Mouse (Mus musculus): Measurements from ENCODE around the gene Olfr194. TPM values are rescaled to one million over a fixed set of nuclear protein-coding genes. Genes with fewer than 3 reads are reported as not detected.

Olfr194 gene
- not detected in 2 replicates for polyA plus RNA-seq (2015; fragmentation: Nextera tagmentation; extraction: Ambion mirVana)

GRCm38 (mm10) chr16:59120969-59121368 lies at the start of gene Olfr194:
Gene Olfr194 (minus strand): TSS chr16:59121069.

GRCm38 (mm10) chr16:59170354-59170753 lies 49.5 kb upstream of the Olfr194 start, which contains the start of gene Olfr196:
Gene Olfr196 (minus strand): TSS chr16:59170454.

GRCm38 (mm10) chr16:59146746-59147145 lies 25.9 kb upstream of the Olfr194 start, which contains the start of gene Olfr195:
Gene Olfr195 (plus strand): TSS chr16:59147046.

GRCm38 (mm10) chr16:59111781-59112180 lies 9.1 kb downstream of the Olfr194 start, which contains the start of gene Olfr193:
Gene Olfr193 (minus strand): TSS chr16:59111881.

GRCm38 (mm10) chr16:59089722-59090121 lies 31.1 kb downstream of the Olfr194 start, which contains the start of gene Olfr191:
Gene Olfr191 (minus strand): TSS chr16:59089822.

GRCm38 (mm10) chr16:59077905-59078304 lies 43.0 kb downstream of the Olfr194 start, which contains the start of gene Olfr190:
Gene Olfr190 (minus strand): TSS chr16:59078005.

Other genes starting within 250 kb of the Olfr194 start
- not detected in 2 replicates for gene Olfr177, start 246.3 kb downstream of the Olfr194 start, polyA plus RNA-seq (2015; fragmentation: Nextera tagmentation; extraction: Ambion mirVana)
- not detected in 2 replicates for gene Olfr178, start 229.0 kb downstream of the Olfr194 start, polyA plus RNA-seq (2015; fragmentation: Nextera tagmentation; extraction: Ambion mirVana)
- gene Olfr181, start 192.3 kb downstream of the Olfr194 start, polyA plus RNA-seq (2015; fragmentation: Nextera tagmentation; extraction: Ambion mirVana) = not detected in 2 replicates
- not detected in 2 replicates for gene Olfr180, start 191.7 kb downstream of the Olfr194 start, polyA plus RNA-seq (2015; fragmentation: Nextera tagmentation; extraction: Ambion mirVana)
- not detected in 2 replicates for gene Olfr183, start 125.7 kb downstream of the Olfr194 start, polyA plus RNA-seq (2015; fragmentation: Nextera tagmentation; extraction: Ambion mirVana)
- gene Olfr186, start 90.8 kb downstream of the Olfr194 start, polyA plus RNA-seq (2015; fragmentation: Nextera tagmentation; extraction: Ambion mirVana) = not detected in 2 replicates
- gene Olfr187, start 81.3 kb downstream of the Olfr194 start, polyA plus RNA-seq (2015; fragmentation: Nextera tagmentation; extraction: Ambion mirVana) = not detected in 2 replicates
- not detected in 2 replicates for gene Olfr190, start 43.1 kb downstream of the Olfr194 start, polyA plus RNA-seq (2015; fragmentation: Nextera tagmentation; extraction: Ambion mirVana)
- not detected in 2 replicates for gene Olfr191, start 31.2 kb downstream of the Olfr194 start, polyA plus RNA-seq (2015; fragmentation: Nextera tagmentation; extraction: Ambion mirVana)
- gene Olfr193, start 9.2 kb downstream of the Olfr194 start, polyA plus RNA-seq (2015; fragmentation: Nextera tagmentation; extraction: Ambion mirVana) = not detected in 2 replicates
- not detected in 2 replicates for gene Olfr195, start 26.0 kb upstream of the Olfr194 start, polyA plus RNA-seq (2015; fragmentation: Nextera tagmentation; extraction: Ambion mirVana)
- gene Olfr196, start 49.4 kb upstream of the Olfr194 start, polyA plus RNA-seq (2015; fragmentation: Nextera tagmentation; extraction: Ambion mirVana) = not detected in 2 replicates
- gene Olfr198, start 82.5 kb upstream of the Olfr194 start, polyA plus RNA-seq (2015; fragmentation: Nextera tagmentation; extraction: Ambion mirVana) = not detected in 2 replicates
- gene Olfr199, start 98.7 kb upstream of the Olfr194 start, polyA plus RNA-seq (2015; fragmentation: Nextera tagmentation; extraction: Ambion mirVana) = not detected in 2 replicates
- gene Olfr201, start 151.6 kb upstream of the Olfr194 start, polyA plus RNA-seq (2015; fragmentation: Nextera tagmentation; extraction: Ambion mirVana) = not detected in 2 replicates
- not detected in 2 replicates for gene Olfr202, start 165.7 kb upstream of the Olfr194 start, polyA plus RNA-seq (2015; fragmentation: Nextera tagmentation; extraction: Ambion mirVana)
- gene Olfr203, start 177.8 kb upstream of the Olfr194 start, polyA plus RNA-seq (2015; fragmentation: Nextera tagmentation; extraction: Ambion mirVana) = not detected in 2 replicates
- gene Olfr204, start 197.2 kb upstream of the Olfr194 start, polyA plus RNA-seq (2015; fragmentation: Nextera tagmentation; extraction: Ambion mirVana) = not detected in 2 replicates
- gene Olfr205, start 210.1 kb upstream of the Olfr194 start, polyA plus RNA-seq (2015; fragmentation: Nextera tagmentation; extraction: Ambion mirVana) = not detected in 2 replicates
- gene Olfr206, start 228.2 kb upstream of the Olfr194 start, polyA plus RNA-seq (2015; fragmentation: Nextera tagmentation; extraction: Ambion mirVana) = not detected in 2 replicates
- not detected in 2 replicates for gene Olfr209, start 242.9 kb upstream of the Olfr194 start, polyA plus RNA-seq (2015; fragmentation: Nextera tagmentation; extraction: Ambion mirVana)